Mouse (Mus musculus) hindbrain, embryonic 15.5 days (tissue): Measurements from ENCODE around the gene Gnat2. TPM values are rescaled to one million over a fixed set of nuclear protein-coding genes. Genes with fewer than 3 reads are reported as not detected.

ENCODE experiments used
- ATAC-seq: fragments of 200-750 bp; cut with Nextera tagmentation; 2 replicates; pipeline ENCODE4 v1.8.0; 2017; ENCODE audit warnings: low read depth, moderate number of reproducible peaks, moderate TSS enrichment; ENCODE audit not compliant: low FRiP score
- H3K27ac ChIP-seq: fragments of 300-500 bp; sonication (generic); replicated peaks from 2 replicates; pipeline ENCODE4 v1.5.1; 2015; ENCODE audit warnings: mild to moderate bottlenecking, inconsistent platforms
- H3K27me3 ChIP-seq: fragments of 300-500 bp; sonication (generic); 2 replicates; pipeline ENCODE4 v1.6.1; 2015; ENCODE audit warnings: control low read depth, inconsistent platforms
- H3K36me3 ChIP-seq: fragments of 300-500 bp; sonication (generic); 2 replicates; pipeline ENCODE4 v1.6.1; 2015; ENCODE audit warnings: control low read depth, inconsistent platforms
- H3K4me1 ChIP-seq: fragments of 300-500 bp; sonication (generic); replicated peaks from 2 replicates; pipeline ENCODE4 v1.6.1; 2015; ENCODE audit warnings: control low read depth, inconsistent platforms
- H3K4me2 ChIP-seq: fragments of 300-500 bp; sonication (generic); 2 replicates; pipeline ENCODE4 v1.6.1; 2015; ENCODE audit warnings: moderate library complexity, mild to moderate bottlenecking, inconsistent platforms
- H3K4me3 ChIP-seq: fragments of 300-500 bp; sonication (generic); 2 replicates; pipeline ENCODE4 v1.5.1; 2015; ENCODE audit warnings: mild to moderate bottlenecking, inconsistent platforms
- H3K9ac ChIP-seq: fragments of 300-500 bp; sonication (generic); 2 replicates; pipeline ENCODE4 v1.6.1; 2015; ENCODE audit warnings: inconsistent platforms
- H3K9me3 ChIP-seq: fragments of 300-500 bp; sonication (generic); 2 replicates; pipeline ENCODE4 v1.6.1; 2016; ENCODE audit warnings: control low read depth, inconsistent platforms
- WGBS: fragments of 180-500 bp; shearing (Covaris S2); methylation state at CpG from one replicate; pipeline ENCODE4 v1.1.7; 2015; 5-methylcytosine and 5-hydroxymethylcytosine counted together
- polyA plus RNA-seq: library from polyadenylated mRNA; unstranded; fragments of >200 nt; fragmentation: Nextera tagmentation; extraction: Ambion mirVana; gene quantifications from 2 replicates; pipeline ENCODE4 v1.2.1, GENCODE M21; 2015

Gnat2 gene
- polyA plus RNA-seq, 1 experiment from 2014 or later = 0.17 TPM

- H3K9ac ChIP-seq = no peak overlapping the region
- H3K9me3 ChIP-seq = no peaks in the 10 kb centered on the region
- H3K27ac ChIP-seq = no peak overlapping the region
- no peak overlapping the region for H3K4me2 ChIP-seq
- H3K27me3 ChIP-seq = no peaks in the 10 kb centered on the region
- ATAC-seq = no peak
- no peak overlapping the region for H3K4me3 ChIP-seq
- WGBS = 90% methylated on average over 8 of the region's 8 CpGs
- H3K36me3 ChIP-seq = no peaks in the 10 kb centered on the region
- no peaks in the 10 kb centered on the region for H3K4me1 ChIP-seq
Measured at GRCm38 (mm10) chr3:108097656-108098055, 5.1 kb downstream of the Gnat2 start.

- WGBS = 88% methylated on average over 6 of the region's 6 CpGs
- H3K4me1 ChIP-seq = no peaks in the 10 kb centered on the region
Measured at GRCm38 (mm10) chr3:108098316-108098715, 5.7 kb downstream of the Gnat2 start.

GRCm38 (mm10) chr3:108101594-108101993 is 9.0 kb downstream of the Gnat2 start:
- Histone ChIP-seq H3K9ac (no peak overlapping the region), H3K27me3 (no peaks in the 10 kb centered on the region), H3K9me3 (no peaks in the 10 kb centered on the region), H3K4me1 (no peaks in the 10 kb centered on the region), H3K36me3 (no peaks in the 10 kb centered on the region), H3K27ac (no peak overlapping the region; the same call in 1 of the 2 replicates), H3K4me3 (no peak overlapping the region), H3K4me2 (no peak overlapping the region)
- WGBS = 35% methylated on average over 3 of the region's 3 CpGs
- ATAC-seq = no peak

More at GRCm38 (mm10) chr3:108098316-108098715, 5.7 kb downstream of the Gnat2 start:
- Histone ChIP-seq H3K9me3 (no peaks in the 10 kb centered on the region), H3K27ac (no peak overlapping the region), H3K9ac (no peak overlapping the region), H3K4me3 (no peak overlapping the region), H3K36me3 (no peaks in the 10 kb centered on the region), H3K4me2 (no peak overlapping the region), H3K27me3 (no peaks in the 10 kb centered on the region)
- ATAC-seq = no peak

GRCm38 (mm10) chr3:108102075-108102474 is 9.5 kb downstream of the Gnat2 start:
- WGBS = 81% methylated on average over 6 of the region's 6 CpGs
- Histone ChIP-seq H3K4me3 (no peak overlapping the region), H3K9ac (no peak overlapping the region), H3K27me3 (no peaks in the 10 kb centered on the region), H3K27ac (no peak overlapping the region), H3K36me3 (no peaks in the 10 kb centered on the region), H3K4me1 (no peaks in the 10 kb centered on the region), H3K4me2 (no peak overlapping the region), H3K9me3 (no peaks in the 10 kb centered on the region)
- no peak for ATAC-seq

- H3K4me1 ChIP-seq = no peaks in the 10 kb centered on the region
- no peak overlapping the region for H3K4me3 ChIP-seq
- no peaks in the 10 kb centered on the region for H3K27me3 ChIP-seq
- no peak overlapping the region for H3K4me2 ChIP-seq
- H3K27ac ChIP-seq = no peak overlapping the region
- no peaks in the 10 kb centered on the region for H3K9me3 ChIP-seq
- H3K36me3 ChIP-seq = peaks cover 28% of the 10 kb centered on the region
- 88% methylated on average over 3 of the region's 3 CpGs for WGBS
- H3K9ac ChIP-seq = no peak overlapping the region
- no peak for ATAC-seq
Measured at GRCm38 (mm10) chr3:108105281-108105680, 12.7 kb downstream of the Gnat2 start.

DNA sequence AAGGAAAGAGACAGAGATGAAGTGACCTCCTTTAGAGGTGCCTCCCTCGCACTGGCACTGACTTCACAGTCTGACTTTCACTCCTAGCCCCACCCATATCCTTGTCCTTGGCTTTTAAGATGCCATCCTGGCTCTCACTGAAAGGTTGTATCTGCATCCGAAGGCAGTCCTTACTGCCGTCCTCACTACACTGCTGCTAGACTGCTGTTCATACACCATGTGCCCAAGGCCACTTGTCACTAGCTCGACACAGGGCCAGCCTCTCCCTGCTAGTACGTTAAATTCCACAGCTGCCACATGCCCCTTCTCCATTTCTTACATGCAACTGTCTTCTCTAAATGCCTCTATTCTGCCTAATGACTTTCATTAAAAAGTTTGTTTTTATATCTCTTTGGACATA is 18.7 kb downstream of the Gnat2 start:
- H3K9ac ChIP-seq = no peak overlapping the region
- no peak overlapping the region for H3K4me2 ChIP-seq
- H3K4me3 ChIP-seq = no peak overlapping the region
- peaks cover 58% of the 10 kb centered on the region for H3K36me3 ChIP-seq
- no peaks in the 10 kb centered on the region for H3K27me3 ChIP-seq
- no peak overlapping the region for H3K27ac ChIP-seq
- ATAC-seq = no peak
- no peaks in the 10 kb centered on the region for H3K4me1 ChIP-seq
- H3K9me3 ChIP-seq = no peaks in the 10 kb centered on the region
- WGBS = 81% methylated on average over 5 of the region's 5 CpGs

DNA sequence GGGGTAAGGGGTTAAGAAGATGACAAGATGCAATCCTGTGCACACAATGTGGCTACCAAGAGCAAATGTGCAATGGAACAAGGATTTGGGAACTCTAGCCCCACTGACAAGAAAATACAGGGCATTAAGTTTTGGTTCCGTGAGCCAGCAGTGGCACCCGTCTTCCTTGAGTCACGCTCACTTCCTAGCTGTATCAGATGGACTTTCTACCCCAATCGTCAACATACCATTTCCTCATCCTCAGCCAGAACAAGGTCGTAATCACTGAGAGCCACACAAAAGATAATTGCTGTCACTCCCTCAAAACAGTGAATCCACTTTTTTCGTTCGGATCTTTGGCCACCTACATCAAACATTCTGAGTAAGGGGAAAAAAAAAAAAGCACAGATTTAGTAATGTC is 19.7 kb downstream of the Gnat2 start:
- H3K4me2 ChIP-seq = no peak overlapping the region
- H3K27ac ChIP-seq = no peak overlapping the region
- ATAC-seq = no peak
- peaks cover 62% of the 10 kb centered on the region for H3K36me3 ChIP-seq
- no peak overlapping the region for H3K4me3 ChIP-seq
- H3K27me3 ChIP-seq = no peaks in the 10 kb centered on the region
- no peaks in the 10 kb centered on the region for H3K4me1 ChIP-seq
- H3K9ac ChIP-seq = no peak overlapping the region
- no peaks in the 10 kb centered on the region for H3K9me3 ChIP-seq
- 91% methylated on average over 7 of the region's 7 CpGs for WGBS

GRCm38 (mm10) chr3:108112666-108113065 is 20.1 kb downstream of the Gnat2 start:
- H3K9me3 ChIP-seq = no peaks in the 10 kb centered on the region
- ATAC-seq = no peak
- no peak overlapping the region for H3K4me3 ChIP-seq
- 80% methylated on average over 4 of the region's 4 CpGs for WGBS
- no peak overlapping the region for H3K27ac ChIP-seq
- H3K9ac ChIP-seq = no peak overlapping the region
- H3K36me3 ChIP-seq = peaks cover 63% of the 10 kb centered on the region
- no peak overlapping the region for H3K4me2 ChIP-seq
- H3K27me3 ChIP-seq = no peaks in the 10 kb centered on the region
- no peaks in the 10 kb centered on the region for H3K4me1 ChIP-seq

DNA sequence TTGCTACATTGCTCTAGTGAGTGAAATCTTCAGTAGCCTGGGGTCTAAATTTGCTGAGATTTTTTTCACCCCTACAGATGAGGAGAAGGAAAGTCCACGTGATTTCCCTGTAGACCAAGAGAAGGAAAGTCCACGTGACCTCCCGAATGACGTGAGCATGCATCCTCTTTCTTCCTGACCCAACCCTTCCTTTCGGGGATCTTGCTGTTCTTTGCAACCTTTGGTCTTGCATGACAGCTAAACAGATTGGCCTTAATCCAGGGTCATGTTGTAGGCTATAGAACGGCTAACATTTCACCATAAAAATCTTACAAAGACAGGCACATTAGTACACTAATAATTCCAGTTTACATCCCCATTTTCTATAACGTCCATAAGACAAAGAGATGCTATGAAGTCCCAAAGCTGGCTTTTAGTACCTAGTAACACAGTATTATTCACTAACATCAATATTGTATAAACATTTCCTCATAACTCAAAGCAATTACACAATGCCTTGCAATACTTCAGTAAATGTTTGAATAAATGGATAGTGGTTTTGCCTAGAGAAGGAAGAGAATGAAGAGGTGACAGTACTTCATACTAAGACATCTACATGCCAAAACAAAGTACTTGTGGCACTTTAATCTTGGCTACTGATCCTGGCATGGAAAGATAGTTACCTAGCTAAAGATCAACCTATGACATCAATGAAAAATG is 21.2 kb downstream of the Gnat2 start:
- Histone ChIP-seq H3K36me3 (peaks cover 55% of the 10 kb centered on the region), H3K9me3 (no peaks in the 10 kb centered on the region), H3K27me3 (no peaks in the 10 kb centered on the region), H3K4me3 (no peak overlapping the region), H3K4me1 (no peaks in the 10 kb centered on the region), H3K4me2 (no peak overlapping the region), H3K27ac (no peak overlapping the region), H3K9ac (no peak overlapping the region)
- ATAC-seq = no peak
- WGBS = 93% methylated on average over 7 of the region's 7 CpGs

- WGBS = 96% methylated on average over 6 of the region's 6 CpGs
- H3K9me3 ChIP-seq = no peaks in the 10 kb centered on the region
- no peak overlapping the region for H3K27ac ChIP-seq
- ATAC-seq = no peak
- no peaks in the 10 kb centered on the region for H3K27me3 ChIP-seq
- no peak overlapping the region for H3K9ac ChIP-seq
- no peak overlapping the region for H3K4me3 ChIP-seq
- H3K4me2 ChIP-seq = no peak overlapping the region
- H3K4me1 ChIP-seq = no peaks in the 10 kb centered on the region
- peaks cover 41% of the 10 kb centered on the region for H3K36me3 ChIP-seq
Measured at GRCm38 (mm10) chr3:108117465-108117864, 24.9 kb downstream of the Gnat2 start.

DNA sequence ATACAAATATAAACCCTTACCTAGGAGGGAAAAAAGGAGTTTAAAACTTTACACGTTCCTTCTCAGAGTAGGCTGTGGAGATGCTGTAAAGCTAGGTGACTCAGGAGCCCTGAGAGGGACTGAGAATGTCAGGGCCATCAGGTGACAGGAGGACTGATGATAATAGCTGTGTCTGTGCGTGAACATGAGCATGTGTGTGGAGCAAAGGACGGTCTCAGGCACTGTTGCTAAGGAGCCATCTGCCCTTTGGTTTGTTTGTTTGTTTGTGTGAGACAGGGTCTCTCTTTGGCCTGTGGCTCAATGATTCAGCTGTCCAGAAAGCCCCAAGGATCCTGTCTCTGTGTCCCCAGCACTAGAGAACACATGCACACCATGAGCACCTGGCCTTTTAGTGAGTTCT is 28.5 kb downstream of the Gnat2 start:
- Histone ChIP-seq H3K9me3 (no peaks in the 10 kb centered on the region), H3K36me3 (peaks cover 38% of the 10 kb centered on the region), H3K4me2 (no peak overlapping the region), H3K4me3 (no peak overlapping the region), H3K27ac (no peak overlapping the region), H3K9ac (no peak overlapping the region), H3K27me3 (no peaks in the 10 kb centered on the region), H3K4me1 (no peaks in the 10 kb centered on the region)
- no peak for ATAC-seq
- WGBS = 76% methylated on average over 3 of the region's 3 CpGs

DNA sequence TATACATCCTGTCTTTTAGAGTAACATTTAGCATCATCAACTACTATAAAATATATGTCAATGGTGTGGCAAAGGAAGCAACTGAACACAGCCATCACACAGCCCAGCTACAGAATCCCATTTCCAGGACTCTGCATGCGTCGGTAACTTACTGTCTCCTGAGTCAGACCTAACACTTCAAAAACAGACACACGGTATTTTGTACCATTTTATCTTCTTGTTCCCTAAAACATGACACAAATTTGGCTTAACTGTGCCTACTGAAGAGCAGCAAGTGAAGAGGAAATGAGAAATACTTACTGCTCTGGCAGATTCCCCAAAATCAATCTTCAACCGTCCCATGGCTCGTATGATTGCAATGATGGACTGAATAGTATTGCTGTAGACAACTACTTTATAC is 30.7 kb downstream of the Gnat2 start:
- H3K9me3 ChIP-seq = no peaks in the 10 kb centered on the region
- peaks cover 3% of the 10 kb centered on the region; the same call in 1 of the 2 replicates for H3K4me1 ChIP-seq
- no peak overlapping the region for H3K4me2 ChIP-seq
- no peak overlapping the region for H3K4me3 ChIP-seq
- no peak for ATAC-seq
- H3K27me3 ChIP-seq = no peaks in the 10 kb centered on the region
- no peak overlapping the region for H3K9ac ChIP-seq
- H3K27ac ChIP-seq = no peak overlapping the region
- H3K36me3 ChIP-seq = peaks cover 30% of the 10 kb centered on the region
- 90% methylated on average over 5 of the region's 5 CpGs for WGBS

DNA sequence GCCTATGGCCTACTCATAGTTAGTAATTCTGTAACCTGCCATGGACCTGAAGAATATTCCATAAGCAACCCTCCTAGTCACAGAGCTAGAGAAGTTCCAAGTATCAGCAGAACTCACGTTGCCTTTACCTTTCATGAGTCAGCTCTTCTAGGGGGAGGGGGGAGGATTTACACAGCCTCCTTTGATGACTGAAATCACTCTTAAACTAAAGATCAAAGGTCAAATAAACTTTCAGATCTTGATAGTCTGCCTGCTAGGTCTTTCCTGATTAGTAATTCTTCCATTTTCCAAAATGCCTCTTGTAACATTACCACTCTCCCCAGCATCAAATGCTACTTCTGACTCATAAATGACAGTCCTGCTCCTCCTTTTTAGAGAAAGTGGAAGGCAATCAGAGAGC is 31.5 kb downstream of the Gnat2 start:
- WGBS = 67% methylated on average over 1 of the region's 1 CpGs
- H3K4me3 ChIP-seq = no peak overlapping the region
- H3K4me2 ChIP-seq = no peak overlapping the region
- peaks cover 3% of the 10 kb centered on the region; the same call in 1 of the 2 replicates for H3K4me1 ChIP-seq
- peaks cover 30% of the 10 kb centered on the region for H3K36me3 ChIP-seq
- H3K9ac ChIP-seq = no peak overlapping the region
- H3K27ac ChIP-seq = no peak overlapping the region
- no peaks in the 10 kb centered on the region for H3K27me3 ChIP-seq
- H3K9me3 ChIP-seq = no peaks in the 10 kb centered on the region
- ATAC-seq = no peak
